Mouse (Mus musculus) neural tube, embryonic 15.5 days (tissue): ENCODE measurements around the gene Selenop. TPM values are rescaled to one million over a fixed set of nuclear protein-coding genes. Genes with fewer than 3 reads are reported as not detected.
A peak's percentile ranks its signal among the peaks of the same experiment; 100 is the strongest.

ENCODE experiments used
- ATAC-seq: fragments of 200-750 bp; cut with Nextera tagmentation; 2 replicates; pipeline ENCODE4 v1.8.0; 2017; ENCODE audit warnings: mild to moderate bottlenecking, moderate TSS enrichment, moderate library complexity; ENCODE audit not compliant: low FRiP score
- H3K27ac ChIP-seq: fragments of 300-500 bp; sonication (generic); replicated peaks from 2 replicates; pipeline ENCODE4 v1.5.1; 2015; ENCODE audit warnings: mild to moderate bottlenecking, inconsistent platforms
- H3K27me3 ChIP-seq: fragments of 300-500 bp; sonication (generic); replicated peaks from 2 replicates; pipeline ENCODE4 v1.6.1; 2015; ENCODE audit warnings: inconsistent platforms
- H3K36me3 ChIP-seq: fragments of 300-500 bp; sonication (generic); 2 replicates; pipeline ENCODE4 v1.6.1; 2015; ENCODE audit warnings: inconsistent platforms
- H3K4me1 ChIP-seq: fragments of 300-500 bp; sonication (generic); 2 replicates; pipeline ENCODE4 v1.6.1; 2015; ENCODE audit warnings: inconsistent platforms
- H3K4me2 ChIP-seq: fragments of 300-500 bp; sonication (generic); 2 replicates; pipeline ENCODE4 v1.6.1; 2015; ENCODE audit warnings: inconsistent platforms, mild to moderate bottlenecking, moderate library complexity
- H3K4me3 ChIP-seq: fragments of 300-500 bp; sonication (generic); replicated peaks from 2 replicates; pipeline ENCODE4 v1.5.1; 2015; ENCODE audit warnings: mild to moderate bottlenecking, inconsistent platforms
- H3K9ac ChIP-seq: fragments of 300-500 bp; sonication (generic); replicated peaks from 2 replicates; pipeline ENCODE4 v1.6.1; 2015; ENCODE audit warnings: mild to moderate bottlenecking, inconsistent platforms
- H3K9me3 ChIP-seq: fragments of 300-500 bp; sonication (generic); replicated peaks from 2 replicates; pipeline ENCODE4 v1.6.1; 2016; ENCODE audit warnings: inconsistent platforms
- WGBS: fragments of 180-500 bp; shearing (Covaris S2); methylation state at CpG from one replicate; pipeline ENCODE4 v1.1.7; 2015; ENCODE audit warnings: mixed read lengths; 5-methylcytosine and 5-hydroxymethylcytosine counted together
- polyA plus RNA-seq: library from polyadenylated mRNA; unstranded; fragments of >200 nt; fragmentation: Nextera tagmentation; extraction: Ambion mirVana; gene quantifications from 2 replicates; pipeline ENCODE4 v1.2.1, GENCODE M21; 2015

Selenop gene
- polyA plus RNA-seq, 1 experiment from 2014 or later = 142 TPM

- H3K27me3 ChIP-seq = no peaks in the 10 kb centered on the region
- no peak overlapping the region for H3K4me3 ChIP-seq
- no peaks in the 10 kb centered on the region for H3K36me3 ChIP-seq
- ATAC-seq = no peak
- peaks cover 4% of the 10 kb centered on the region for H3K4me1 ChIP-seq
- WGBS = 86% methylated on average over 1 of the region's 1 CpGs
- H3K27ac ChIP-seq = no peak overlapping the region
- no peaks in the 10 kb centered on the region for H3K9me3 ChIP-seq
- peak overlapping the region; percentile 54 for H3K4me2 ChIP-seq
- no peak overlapping the region for H3K9ac ChIP-seq
These were observed 4.8 kb downstream of the Selenop start for GRCm38 (mm10) chr15:3273191-3273590.

- Histone ChIP-seq H3K9ac (no peak overlapping the region), H3K27ac (no peak overlapping the region), H3K27me3 (no peaks in the 10 kb centered on the region), H3K9me3 (no peaks in the 10 kb centered on the region), H3K4me3 (no peak overlapping the region), H3K36me3 (no peaks in the 10 kb centered on the region), H3K4me1 (no peaks in the 10 kb centered on the region; the same call in 1 of the 2 replicates), H3K4me2 (no peak overlapping the region)
- WGBS = 87% methylated on average over 2 of the region's 2 CpGs
- ATAC-seq = no peak
These were observed 9.0 kb downstream of the Selenop start for GRCm38 (mm10) chr15:3277391-3277790.

- Histone ChIP-seq H3K36me3 (no peaks in the 10 kb centered on the region), H3K9ac (no peak overlapping the region), H3K4me3 (no peak overlapping the region), H3K4me2 (no peak overlapping the region), H3K9me3 (no peaks in the 10 kb centered on the region), H3K27me3 (no peaks in the 10 kb centered on the region), H3K4me1 (no peaks in the 10 kb centered on the region; the same call in 1 of the 2 replicates), H3K27ac (no peak overlapping the region)
- no peak for ATAC-seq
- WGBS = 83% methylated on average over 7 of the region's 7 CpGs
These were observed 10.9 kb downstream of the Selenop start for GRCm38 (mm10) chr15:3279242-3279641.

GRCm38 (mm10) chr15:3281216-3281615 is 12.9 kb downstream of the Selenop start:
- no peaks in the 10 kb centered on the region for H3K9me3 ChIP-seq

GRCm38 (mm10) chr15:3281737-3282136 is 13.4 kb downstream of the Selenop start:
- no peaks in the 10 kb centered on the region for H3K27me3 ChIP-seq
- no peaks in the 10 kb centered on the region for H3K36me3 ChIP-seq
- H3K9ac ChIP-seq = no peak overlapping the region
- no peak overlapping the region for H3K4me3 ChIP-seq
- H3K4me1 ChIP-seq = no peaks in the 10 kb centered on the region
- no peak overlapping the region for H3K27ac ChIP-seq
- H3K9me3 ChIP-seq = no peaks in the 10 kb centered on the region
- H3K4me2 ChIP-seq = no peak overlapping the region
- 85% methylated on average over 1 of the region's 1 CpGs for WGBS
- ATAC-seq = no peak

More at GRCm38 (mm10) chr15:3281216-3281615, 12.9 kb downstream of the Selenop start:
- no peaks in the 10 kb centered on the region for H3K36me3 ChIP-seq
- no peak overlapping the region for H3K9ac ChIP-seq
- H3K27ac ChIP-seq = no peak overlapping the region
- no peak overlapping the region for H3K4me2 ChIP-seq
- H3K27me3 ChIP-seq = no peaks in the 10 kb centered on the region
- ATAC-seq = no peak
- no peak overlapping the region for H3K4me3 ChIP-seq
- H3K4me1 ChIP-seq = no peaks in the 10 kb centered on the region

- H3K27ac ChIP-seq = no peak overlapping the region
- H3K9ac ChIP-seq = no peak overlapping the region
- no peaks in the 10 kb centered on the region for H3K36me3 ChIP-seq
- no peak for ATAC-seq
- H3K4me3 ChIP-seq = no peak overlapping the region
- H3K27me3 ChIP-seq = no peaks in the 10 kb centered on the region
- H3K4me1 ChIP-seq = no peaks in the 10 kb centered on the region
- no peaks in the 10 kb centered on the region for H3K9me3 ChIP-seq
- H3K4me2 ChIP-seq = no peak overlapping the region
These were observed 17.7 kb downstream of the Selenop start for GRCm38 (mm10) chr15:3286032-3286431.

GRCm38 (mm10) chr15:3290435-3290834 is 22.1 kb downstream of the Selenop start:
- ATAC-seq = no peak
- H3K9ac ChIP-seq = no peak overlapping the region
- H3K9me3 ChIP-seq = no peaks in the 10 kb centered on the region
- H3K4me3 ChIP-seq = no peak overlapping the region
- WGBS = 93% methylated on average over 3 of the region's 3 CpGs
- no peaks in the 10 kb centered on the region for H3K27me3 ChIP-seq
- H3K4me1 ChIP-seq = no peaks in the 10 kb centered on the region
- no peaks in the 10 kb centered on the region for H3K36me3 ChIP-seq
- H3K4me2 ChIP-seq = no peak overlapping the region
- no peak overlapping the region for H3K27ac ChIP-seq

- H3K27ac ChIP-seq = no peak overlapping the region
- H3K4me1 ChIP-seq = no peaks in the 10 kb centered on the region
- H3K4me3 ChIP-seq = no peak overlapping the region
- H3K27me3 ChIP-seq = no peaks in the 10 kb centered on the region
- no peak overlapping the region for H3K4me2 ChIP-seq
- 71% methylated on average over 1 of the region's 1 CpGs for WGBS
- H3K36me3 ChIP-seq = no peaks in the 10 kb centered on the region
- no peak for ATAC-seq
- no peaks in the 10 kb centered on the region for H3K9me3 ChIP-seq
- no peak overlapping the region for H3K9ac ChIP-seq
These were observed 25.1 kb downstream of the Selenop start for GRCm38 (mm10) chr15:3293477-3293876.

- Histone ChIP-seq H3K4me2 (no peak overlapping the region), H3K27me3 (no peaks in the 10 kb centered on the region), H3K4me1 (no peaks in the 10 kb centered on the region), H3K27ac (no peak overlapping the region), H3K36me3 (no peaks in the 10 kb centered on the region), H3K9ac (no peak overlapping the region), H3K4me3 (no peak overlapping the region), H3K9me3 (no peaks in the 10 kb centered on the region)
- ATAC-seq = no peak
- WGBS = 83% methylated on average over 1 of the region's 1 CpGs
These were observed 27.6 kb downstream of the Selenop start for GRCm38 (mm10) chr15:3295986-3296385.

GRCm38 (mm10) chr15:3297615-3298014 is 29.3 kb downstream of the Selenop start:
- no peak overlapping the region for H3K9ac ChIP-seq
- ATAC-seq = no peak
- no peaks in the 10 kb centered on the region for H3K9me3 ChIP-seq
- no peak overlapping the region for H3K4me2 ChIP-seq
- H3K4me1 ChIP-seq = no peaks in the 10 kb centered on the region
- no peaks in the 10 kb centered on the region for H3K36me3 ChIP-seq
- WGBS = 89% methylated on average over 8 of the region's 8 CpGs
- H3K27me3 ChIP-seq = no peaks in the 10 kb centered on the region
- no peak overlapping the region for H3K27ac ChIP-seq
- H3K4me3 ChIP-seq = no peak overlapping the region

- no peak overlapping the region for H3K4me3 ChIP-seq
- no peaks in the 10 kb centered on the region for H3K27me3 ChIP-seq
- H3K9me3 ChIP-seq = no peaks in the 10 kb centered on the region
- no peak overlapping the region for H3K4me2 ChIP-seq
- no peak for ATAC-seq
- 80% methylated on average over 4 of the region's 4 CpGs for WGBS
- H3K9ac ChIP-seq = no peak overlapping the region
- no peaks in the 10 kb centered on the region for H3K4me1 ChIP-seq
- no peak overlapping the region for H3K27ac ChIP-seq
- H3K36me3 ChIP-seq = no peaks in the 10 kb centered on the region
These were observed 32.2 kb downstream of the Selenop start for GRCm38 (mm10) chr15:3300361-3301100.

- H3K27me3 ChIP-seq = no peaks in the 10 kb centered on the region
- H3K4me1 ChIP-seq = no peaks in the 10 kb centered on the region
- H3K36me3 ChIP-seq = no peaks in the 10 kb centered on the region
- H3K4me2 ChIP-seq = no peak within 1 kb of the TSS
- no peak within 1 kb of the TSS for H3K4me3 ChIP-seq
- no peak within 1 kb of the TSS for H3K27ac ChIP-seq
- ATAC-seq = no peak
- H3K9ac ChIP-seq = no peak within 1 kb of the TSS
- WGBS = 90% methylated on average over 12 of the region's 12 CpGs
- no peaks in the 10 kb centered on the region for H3K9me3 ChIP-seq
These were observed 35.1 kb downstream of the Selenop start, which contains the start of gene Ccdc152 for GRCm38 (mm10) chr15:3303426-3303825. Ccdc152 (minus strand) TSS chr15:3303526.
